Mouse (Mus musculus) hindbrain, postnatal 0 days (tissue): ENCODE data around the gene Ttc29. TPM values are rescaled to one million over a fixed set of nuclear protein-coding genes. Genes with fewer than 3 reads are reported as not detected.

Experiments used
- ATAC-seq: fragments of 200-750 bp; cut with Nextera tagmentation; 2 replicates; pipeline ENCODE4 v1.8.0; 2017; ENCODE audit warnings: mild to moderate bottlenecking, moderate TSS enrichment, moderate library complexity
- DNase-seq: peaks from one replicate; pipeline ENCODE4 v3.0.0-alpha.2; 2015; ENCODE audit warnings: low spot score
- H3K27ac ChIP-seq: fragments of 300-500 bp; sonication (generic); 2 replicates; pipeline ENCODE4 v1.5.1; 2014; ENCODE audit warnings: mild to moderate bottlenecking
- H3K27me3 ChIP-seq: fragments of 300-500 bp; sonication (generic); 2 replicates; pipeline ENCODE4 v1.6.1; 2014; ENCODE audit warnings: low read length, mixed read lengths; ENCODE audit not compliant: insufficient read depth
- H3K36me3 ChIP-seq: fragments of 300-500 bp; sonication (generic); 2 replicates; pipeline ENCODE4 v1.6.1; 2014; ENCODE audit warnings: low read length, mixed read lengths; ENCODE audit not compliant: insufficient read depth
- H3K4me1 ChIP-seq: fragments of 300-500 bp; sonication (generic); 2 replicates; pipeline ENCODE4 v1.6.1; 2014; ENCODE audit warnings: antibody characterized with exemption, low read length, mixed read lengths; ENCODE audit not compliant: insufficient read depth
- H3K4me2 ChIP-seq: fragments of 300-500 bp; sonication (generic); 2 replicates; pipeline ENCODE4 v1.6.1; 2014; ENCODE audit warnings: low read depth, mild to moderate bottlenecking, low read length, moderate library complexity, mixed read lengths
- H3K4me3 ChIP-seq: fragments of 300-500 bp; sonication (generic); 2 replicates; pipeline ENCODE4 v1.5.1; 2014; ENCODE audit warnings: low read length
- H3K9ac ChIP-seq: fragments of 300-500 bp; sonication (generic); replicated peaks from 2 replicates; pipeline ENCODE4 v1.6.1; 2014; ENCODE audit warnings: mild to moderate bottlenecking, low read length, moderate library complexity, mixed read lengths
- H3K9me3 ChIP-seq: fragments of 300-500 bp; sonication (generic); 2 replicates; pipeline ENCODE4 v1.6.1; 2016; ENCODE audit warnings: low read length, mixed read lengths
- CTCF ChIP-seq: IDR thresholded peaks from 2 replicates; pipeline ENCODE4 v1.5.1; 2016; ENCODE audit warnings: antibody characterized with exemption, control low read depth, low read depth
- WGBS: fragments of 180-500 bp; shearing (Covaris S2); extraction: QIAGEN DNeasy Blood & Tissue Kit; methylation state at CpG from one replicate; pipeline ENCODE4 v1.1.7; 2014; 5-methylcytosine and 5-hydroxymethylcytosine counted together
- polyA plus RNA-seq: library from polyadenylated mRNA; unstranded; fragments of >200 nt; fragmentation: Nextera tagmentation; extraction: Ambion mirVana; gene quantifications from 2 replicates; pipeline ENCODE4 v1.2.1, GENCODE M21; 2015
- total RNA-seq: library from RNA; depleted of rRNA; stranded (reverse); fragments of >200 nt; gene quantifications from 2 replicates; pipeline ENCODE4 v1.2.3, GENCODE M21; 2014

Gene Ttc29
- total and polyA plus RNA-seq, 2 experiments from 2014 or later = 0.69 to 0.84 TPM

DNA sequence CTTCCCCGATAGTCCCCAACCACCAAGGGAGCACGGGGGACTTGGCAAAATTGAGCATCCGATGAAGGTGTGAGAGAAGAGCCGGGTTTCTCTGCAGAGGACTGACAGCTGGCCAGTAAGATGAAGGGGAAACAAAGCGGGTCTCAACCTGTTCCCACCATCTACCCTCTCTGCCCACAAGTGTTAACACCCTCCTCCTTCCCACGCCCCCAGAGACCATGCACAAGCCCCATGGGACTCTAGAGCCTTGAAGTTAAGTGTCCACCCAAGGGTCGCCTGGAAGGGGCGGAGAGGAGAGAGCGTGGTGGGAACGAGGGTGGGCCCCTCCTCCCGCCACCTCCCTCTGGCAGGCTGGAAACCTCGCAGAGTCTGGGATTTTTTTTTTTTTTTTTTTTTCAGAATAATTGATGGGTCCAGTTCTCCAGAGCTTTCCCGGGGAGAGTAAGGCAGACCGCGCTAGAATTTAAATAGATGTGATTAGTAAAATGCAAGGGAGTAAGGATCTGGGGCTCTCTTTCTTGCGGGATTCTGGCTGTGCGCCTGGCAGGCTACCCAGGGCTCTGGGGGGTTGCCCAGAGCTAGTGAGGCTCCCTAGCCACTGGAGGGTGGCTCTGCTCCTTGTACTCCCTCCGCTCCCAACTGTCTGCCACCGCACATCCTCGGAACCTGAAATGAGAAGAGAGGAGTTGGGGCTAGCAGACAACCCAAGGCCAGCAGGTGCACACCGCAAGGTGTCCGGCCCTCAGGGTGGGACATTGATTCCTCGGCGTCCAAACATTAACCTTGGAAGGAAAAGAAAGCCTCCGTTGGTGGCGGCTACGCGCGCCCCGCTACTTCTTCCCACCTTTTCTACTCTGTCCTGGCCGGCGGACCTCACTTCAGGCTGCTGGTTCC is 214.0 kb downstream of the Ttc29 start:
- no peak for DNase-seq
- peak overlapping the region; percentile 18; the same call in 1 of the 2 replicates for H3K4me3 ChIP-seq
- H3K9ac ChIP-seq = no peak overlapping the region
- no peak for TF ChIP-seq CTCF
- no peaks in the 10 kb centered on the region for H3K36me3 ChIP-seq
- no peaks in the 10 kb centered on the region for H3K9me3 ChIP-seq
- no peaks in the 10 kb centered on the region for H3K4me1 ChIP-seq
- peak overlapping the region; percentile 47 for H3K4me2 ChIP-seq
- no peak overlapping the region for H3K27ac ChIP-seq
- H3K27me3 ChIP-seq = peaks cover 62% of the 10 kb centered on the region
- ATAC-seq = peak; percentile 61
- WGBS = 2% methylated on average over 32 of the region's 32 CpGs

- no peaks in the 10 kb centered on the region for H3K36me3 ChIP-seq
- no peak for TF ChIP-seq CTCF
- peak overlapping the region; percentile 18; the same call in 1 of the 2 replicates for H3K4me3 ChIP-seq
- WGBS = under 1% methylated on average over 8 of the region's 8 CpGs
- no peaks in the 10 kb centered on the region for H3K9me3 ChIP-seq
- no peaks in the 10 kb centered on the region for H3K4me1 ChIP-seq
- H3K9ac ChIP-seq = no peak overlapping the region
- DNase-seq (no peak), ATAC-seq (no peak)
- H3K27me3 ChIP-seq = peaks cover 68% of the 10 kb centered on the region
- no peak overlapping the region for H3K27ac ChIP-seq
- peak overlapping the region; percentile 47 for H3K4me2 ChIP-seq
These were observed 214.7 kb downstream of the Ttc29 start for GRCm38 (mm10) chr8:78427769-78428130.

- TF ChIP-seq CTCF = no peak
- ATAC-seq = no peak
- H3K4me3 ChIP-seq = no peak overlapping the region
- no peaks in the 10 kb centered on the region for H3K4me1 ChIP-seq
- no peaks in the 10 kb centered on the region for H3K9me3 ChIP-seq
- H3K36me3 ChIP-seq = no peaks in the 10 kb centered on the region
- H3K4me2 ChIP-seq = no peak overlapping the region
- WGBS = 4% methylated on average over 11 of the region's 11 CpGs
- no peak overlapping the region for H3K27ac ChIP-seq
- no peak overlapping the region for H3K9ac ChIP-seq
- no peak for DNase-seq
- H3K27me3 ChIP-seq = peaks cover 70% of the 10 kb centered on the region
These were observed 215.1 kb downstream of the Ttc29 start for GRCm38 (mm10) chr8:78428148-78428547.

- Histone ChIP-seq H3K4me2 (no peak overlapping the region), H3K36me3 (no peaks in the 10 kb centered on the region), H3K27me3 (peaks cover 80% of the 10 kb centered on the region), H3K4me3 (no peak overlapping the region), H3K9ac (no peak overlapping the region), H3K9me3 (no peaks in the 10 kb centered on the region), H3K4me1 (0 out of 2 replicates have a peak, but pooled peaks cover 3% of the 10 kb centered on the region), H3K27ac (no peak overlapping the region)
- peak; percentile 55 for DNase-seq
- WGBS = 6% methylated on average over 4 of the region's 4 CpGs
- TF ChIP-seq CTCF = no peak
- ATAC-seq = no peak
These were observed 218.3 kb downstream of the Ttc29 start for GRCm38 (mm10) chr8:78431356-78431755.

DNA sequence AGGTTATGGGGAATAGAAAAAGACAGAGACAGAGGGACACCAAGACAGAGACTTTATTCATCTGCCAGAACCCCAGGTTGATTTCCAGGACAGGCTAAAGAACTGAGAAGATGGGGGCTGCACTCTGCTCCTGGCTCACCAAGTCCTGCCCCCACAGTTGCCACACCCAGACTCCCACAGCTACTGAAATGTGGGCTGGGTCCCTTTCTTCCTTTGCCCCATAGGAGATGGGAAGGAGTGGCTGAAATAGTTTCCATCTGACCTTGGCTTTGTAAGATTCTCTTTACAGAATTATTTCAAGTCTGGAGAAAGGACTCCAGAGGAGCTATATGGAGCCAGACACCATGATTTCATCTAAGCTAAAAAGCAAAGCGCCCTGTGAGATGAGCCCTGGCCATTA is 219.4 kb downstream of the Ttc29 start:
- H3K36me3 ChIP-seq = no peaks in the 10 kb centered on the region
- peaks cover 79% of the 10 kb centered on the region for H3K27me3 ChIP-seq
- ATAC-seq (no peak), DNase-seq (no peak)
- 30% methylated on average over 1 of the region's 1 CpGs for WGBS
- H3K4me1 ChIP-seq = 0 out of 2 replicates have a peak, but pooled peaks cover 3% of the 10 kb centered on the region
- H3K27ac ChIP-seq = no peak overlapping the region
- H3K9ac ChIP-seq = no peak overlapping the region
- H3K9me3 ChIP-seq = no peaks in the 10 kb centered on the region
- no peak overlapping the region for H3K4me3 ChIP-seq
- no peak overlapping the region for H3K4me2 ChIP-seq
- TF ChIP-seq CTCF = no peak

GRCm38 (mm10) chr8:78433318-78433717 is 220.2 kb downstream of the Ttc29 start:
- H3K4me2 ChIP-seq = no peak overlapping the region
- DNase-seq = no peak
- no peak for TF ChIP-seq CTCF
- ATAC-seq = no peak
- 0 out of 2 replicates have a peak, but pooled peaks cover 3% of the 10 kb centered on the region for H3K4me1 ChIP-seq
- peaks cover 77% of the 10 kb centered on the region for H3K27me3 ChIP-seq
- WGBS = 8% methylated on average over 5 of the region's 5 CpGs
- H3K4me3 ChIP-seq = 0 out of 2 replicates have a peak overlapping the region, but pooled peaks have one; percentile 6
- H3K36me3 ChIP-seq = no peaks in the 10 kb centered on the region
- H3K9me3 ChIP-seq = no peaks in the 10 kb centered on the region
- H3K9ac ChIP-seq = no peak overlapping the region
- H3K27ac ChIP-seq = no peak overlapping the region

GRCm38 (mm10) chr8:78434340-78434739 is 221.2 kb downstream of the Ttc29 start:
- Histone ChIP-seq H3K27ac (no peak overlapping the region), H3K9ac (no peak overlapping the region; the same call in 1 of the 2 replicates)
- TF ChIP-seq CTCF = no peak

More at GRCm38 (mm10) chr8:78434340-78434739, 221.2 kb downstream of the Ttc29 start:
- H3K4me2 ChIP-seq = peak overlapping the region; percentile 77
- DNase-seq (no peak), ATAC-seq (no peak)
- WGBS = 3% methylated on average over 8 of the region's 8 CpGs
- H3K27me3 ChIP-seq = peaks cover 79% of the 10 kb centered on the region
- H3K4me1 ChIP-seq = 0 out of 2 replicates have a peak, but pooled peaks cover 3% of the 10 kb centered on the region
- no peaks in the 10 kb centered on the region for H3K36me3 ChIP-seq
- H3K4me3 ChIP-seq = peak overlapping the region; percentile 49
- no peaks in the 10 kb centered on the region for H3K9me3 ChIP-seq
